Mouse (Mus musculus) Muller cell, postnatal 12 days (primary cell): ENCODE results near the gene Stoml1.
A peak's percentile ranks its signal among the peaks of the same experiment; 100 is the strongest.

Source experiments
- DNase-seq: peaks from one replicate; pipeline ENCODE4 v3.0.0-alpha.2; 2015; ENCODE audit errors: inconsistent ontology term

Stoml1 gene

GRCm38 (mm10) chr9:58272068-58272541 lies 19.1 kb downstream of the Stoml1 start:
- no peak for DNase-seq

- no peak for DNase-seq
Measured at GRCm38 (mm10) chr9:58272855-58273254, 19.9 kb downstream of the Stoml1 start.

DNA sequence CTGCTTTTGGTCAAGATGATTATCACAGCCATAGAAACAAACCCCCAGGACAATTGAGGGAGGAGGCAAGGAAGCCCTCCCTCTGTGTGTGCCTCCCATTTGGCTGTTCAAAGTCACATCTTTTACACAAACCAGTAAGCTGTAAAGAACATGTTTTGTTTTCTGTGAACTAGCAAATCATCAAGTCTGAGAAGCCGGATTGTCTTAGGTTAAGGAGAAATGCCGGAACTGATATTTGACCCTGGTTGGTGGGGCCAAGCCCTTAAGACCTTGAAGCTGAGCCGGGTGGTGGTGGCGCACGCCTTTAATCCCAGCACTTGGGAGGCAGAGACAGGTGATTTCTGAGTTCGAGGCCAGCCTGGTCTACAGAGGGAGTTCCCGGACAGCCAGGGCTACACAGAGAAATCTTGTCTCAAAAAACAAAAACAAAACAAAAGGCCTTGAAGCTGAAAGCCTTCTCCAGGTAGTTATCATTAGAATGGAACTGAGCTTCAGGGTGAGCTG lies 21.2 kb downstream of the Stoml1 start:
- DNase-seq: no peak

DNA sequence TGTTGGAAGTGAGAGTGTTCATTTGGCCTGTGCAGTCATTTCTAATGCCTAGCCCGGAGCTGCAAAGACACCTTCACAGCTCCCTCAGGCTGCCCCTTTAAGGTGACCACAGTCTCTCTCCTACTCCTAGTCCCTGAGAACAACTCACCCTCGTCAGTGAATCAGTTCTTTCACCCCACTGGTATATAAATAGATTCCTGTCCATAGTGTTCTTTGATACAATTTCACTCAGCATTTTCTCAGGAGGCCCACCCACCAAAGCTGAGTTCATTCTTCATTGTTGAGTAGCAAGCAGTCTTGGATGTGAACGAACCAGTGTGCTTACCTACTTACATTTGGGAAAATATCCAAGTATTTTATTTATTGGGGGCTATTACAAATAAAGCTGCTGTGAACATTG lies 21.7 kb downstream of the Stoml1 start:
- no peak for DNase-seq

- DNase-seq: peak; percentile 86
Measured at GRCm38 (mm10) chr9:58275115-58275774, 22.3 kb downstream of the Stoml1 start.

DNA sequence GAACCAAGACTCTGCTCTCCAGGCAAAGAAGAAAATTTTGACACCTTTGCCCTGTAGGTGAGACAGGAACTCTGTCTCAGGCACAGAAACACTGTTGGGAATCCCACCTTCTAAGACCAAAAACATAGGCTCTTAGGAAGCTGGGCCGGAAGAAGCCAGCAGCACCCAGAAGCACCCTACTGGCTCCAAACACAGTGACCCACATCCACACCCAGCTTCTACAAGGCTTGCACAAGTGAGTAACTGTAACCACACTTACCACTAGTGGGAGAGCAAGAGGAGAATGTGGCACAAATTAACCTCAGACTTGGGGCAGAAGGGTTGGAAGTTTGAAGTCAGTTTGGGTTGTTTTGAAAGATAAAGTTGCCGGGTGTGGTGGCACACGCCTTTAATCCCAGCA lies 22.8 kb downstream of the Stoml1 start:
- no peak for DNase-seq

- peak; percentile 34 for DNase-seq
Measured at GRCm38 (mm10) chr9:58276346-58276745, 23.4 kb downstream of the Stoml1 start.

- no peak for DNase-seq
Measured at GRCm38 (mm10) chr9:58278313-58278712, 25.3 kb downstream of the Stoml1 start.

DNA sequence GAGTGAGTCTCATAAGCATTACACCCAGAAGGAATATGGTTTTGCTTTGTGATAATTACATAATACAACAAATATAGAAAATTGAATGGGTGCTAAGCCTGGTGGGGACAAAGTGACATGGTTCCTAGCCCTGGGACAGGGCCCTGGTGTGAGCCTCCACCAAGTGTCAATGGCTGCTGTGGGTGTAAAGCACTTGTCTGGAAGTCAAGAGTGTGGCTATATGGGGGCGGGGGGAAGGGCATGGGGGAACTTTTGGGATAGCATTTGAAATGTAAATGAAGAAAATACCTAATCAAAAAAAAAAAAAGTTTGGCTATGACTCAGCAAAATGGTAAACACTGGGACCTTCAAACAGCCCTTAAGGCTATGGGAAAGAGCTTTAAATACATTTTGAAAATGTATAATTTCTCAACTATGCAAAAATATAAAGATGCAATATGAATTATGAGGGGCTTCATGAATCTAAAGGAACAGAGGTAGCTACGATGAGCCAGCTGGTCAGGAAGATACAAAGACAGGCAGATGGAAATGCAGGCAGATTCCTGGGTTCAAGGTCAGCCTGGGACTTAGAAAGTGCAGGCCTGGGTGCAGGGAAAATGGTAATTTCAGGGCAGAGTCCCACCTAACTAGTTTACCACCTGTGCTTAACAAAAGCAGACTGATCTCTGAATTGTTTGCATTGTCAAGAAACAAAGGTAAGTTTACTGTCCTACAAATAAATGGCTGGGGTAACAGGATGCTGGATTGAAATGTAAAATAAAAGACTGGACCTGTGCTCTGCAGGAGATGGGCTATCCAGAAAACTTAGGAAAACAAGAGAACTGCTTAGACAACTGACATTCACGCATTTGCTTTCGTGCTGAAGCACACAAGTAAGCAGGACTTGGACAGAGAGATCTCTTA lies 26.1 kb downstream of the Stoml1 start:
- DNase-seq: no peak

GRCm38 (mm10) chr9:58279780-58280179 lies 26.8 kb downstream of the Stoml1 start:
- no peak for DNase-seq

- peak; percentile 81 for DNase-seq
Measured at GRCm38 (mm10) chr9:58280259-58281109, 27.5 kb downstream of the Stoml1 start.

DNA sequence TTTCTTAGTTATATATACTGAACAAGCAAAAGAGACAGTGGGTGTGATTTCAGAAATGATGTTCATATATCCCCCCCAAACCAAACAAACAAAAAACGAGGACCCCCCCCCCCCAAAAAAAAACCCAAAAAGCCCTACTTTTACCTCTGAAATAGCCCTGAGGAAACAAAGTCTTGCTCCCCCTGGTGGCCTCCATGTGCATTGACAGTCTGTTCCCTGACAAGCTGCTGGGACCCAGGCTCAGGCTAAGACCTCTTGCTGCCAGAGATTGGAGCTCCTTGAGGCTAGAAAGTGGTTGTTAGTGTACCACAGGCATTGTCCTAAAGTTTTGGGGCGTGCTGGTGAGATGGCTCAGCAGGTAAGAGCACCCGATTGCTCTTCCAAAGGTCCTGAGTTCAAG lies 28.6 kb downstream of the Stoml1 start:
- no peak for DNase-seq

GRCm38 (mm10) chr9:58283431-58283830 lies 30.5 kb downstream of the Stoml1 start:
- peak; percentile 71 for DNase-seq

DNA sequence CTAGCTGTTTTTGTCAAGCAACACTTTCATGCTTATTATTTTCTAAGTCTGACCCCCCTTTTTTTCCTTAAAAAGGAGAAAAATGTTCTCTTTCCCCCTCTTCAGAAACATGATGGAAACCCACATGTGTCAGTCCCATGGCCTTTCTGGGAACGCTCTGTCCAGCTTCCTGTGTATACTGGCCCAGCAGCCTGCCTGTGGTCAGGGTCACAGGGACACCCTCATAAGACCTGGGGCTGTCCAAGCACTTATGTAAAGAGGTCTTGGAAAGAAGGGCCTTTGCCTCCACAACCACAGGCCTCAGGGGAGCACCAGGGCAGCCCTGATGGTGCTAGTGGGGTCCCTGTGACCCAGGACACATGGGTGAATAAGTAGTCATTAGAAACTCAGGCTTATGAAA lies 36.1 kb downstream of the Stoml1 start:
- no peak for DNase-seq

GRCm38 (mm10) chr9:58289901-58290300 lies 36.9 kb downstream of the Stoml1 start:
- DNase-seq: no peak

DNA sequence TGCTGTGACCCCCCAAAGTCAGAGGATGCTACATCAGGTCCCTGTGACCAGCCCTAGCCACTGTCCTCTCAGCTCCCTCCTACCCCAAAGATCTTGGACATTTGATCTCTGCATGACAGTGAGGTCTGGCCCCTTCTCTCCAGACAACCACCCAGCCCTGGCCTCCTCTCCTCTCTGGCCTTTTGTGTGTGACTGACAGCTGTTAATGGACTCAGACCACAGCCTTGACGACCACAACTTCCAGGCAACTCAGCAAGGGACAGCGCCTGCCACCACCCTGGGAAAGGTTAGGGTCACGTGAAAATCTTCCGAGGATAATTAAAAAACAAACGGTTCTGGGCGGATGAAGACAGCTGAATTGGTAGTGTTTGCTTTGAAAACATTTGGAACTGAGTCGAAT lies 41.6 kb downstream of the Stoml1 start:
- no peak for DNase-seq

- no peak for DNase-seq
Measured at GRCm38 (mm10) chr9:58295345-58295744, 42.4 kb downstream of the Stoml1 start.

- peak; percentile 91 for DNase-seq
Measured at GRCm38 (mm10) chr9:58295766-58296361, 42.9 kb downstream of the Stoml1 start.

DNA sequence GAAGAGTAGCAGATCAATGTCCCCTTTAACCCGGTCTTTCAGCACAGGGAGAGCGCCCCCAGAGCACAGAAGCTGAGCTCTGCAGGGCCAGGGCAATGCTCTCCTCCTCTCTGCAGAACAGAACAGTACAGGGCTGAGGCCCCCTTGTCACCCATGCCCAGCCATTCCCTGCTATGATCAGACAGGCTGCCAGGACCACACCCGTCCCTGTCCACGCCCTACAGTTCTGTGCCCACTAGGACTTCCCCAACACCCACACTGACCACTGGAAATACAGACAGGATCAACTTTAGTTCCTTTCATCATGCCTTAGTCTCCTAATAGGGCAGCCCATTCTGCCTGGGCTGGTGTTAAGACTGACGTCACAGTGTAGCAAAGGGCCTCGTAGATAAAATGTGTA lies 44.1 kb downstream of the Stoml1 start:
- no peak for DNase-seq

- no peak for DNase-seq
Measured at GRCm38 (mm10) chr9:58297961-58298477, 45.1 kb downstream of the Stoml1 start.

DNA sequence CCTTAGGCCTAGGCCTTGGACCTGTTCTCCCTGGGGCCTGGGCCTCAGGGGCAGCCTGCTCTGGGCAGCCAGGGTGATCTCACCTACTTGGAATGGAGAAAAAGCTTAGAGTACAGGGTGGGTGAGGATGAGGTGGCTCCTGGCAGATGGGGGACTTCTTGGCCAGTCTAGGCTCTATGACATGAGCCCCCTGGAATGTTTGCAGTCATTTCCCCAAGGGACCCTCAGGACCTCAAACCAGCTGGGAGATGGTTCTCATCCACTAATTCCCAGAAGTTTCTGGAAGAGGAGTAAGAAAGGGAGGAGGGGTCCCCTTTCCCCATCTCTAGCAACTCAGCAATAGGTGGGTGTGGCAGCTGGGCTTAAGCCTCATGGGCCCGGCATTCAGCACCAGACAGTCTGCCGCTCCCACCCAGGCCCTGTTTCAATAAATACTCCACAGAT lies 46.4 kb downstream of the Stoml1 start:
- peak; percentile 66 for DNase-seq
